Mouse (Mus musculus) embryonic fibroblast, embryonic 13.5 days (primary cell): ENCODE measurements around the gene Dgcr8.

Source experiments
- CTCF ChIP-seq: IDR thresholded peaks from 2 replicates; pipeline ENCODE4 v1.5.1; 2011; ENCODE audit warnings: mild to moderate bottlenecking, control low read depth, low read length, moderate library complexity, borderline replicate concordance; ENCODE audit not compliant: insufficient read depth
- POLR2A ChIP-seq: IDR thresholded peaks from 2 replicates; pipeline ENCODE4 v1.6.1; 2011; ENCODE audit warnings: low read depth, mild to moderate bottlenecking, control low read depth, low read length, moderate library complexity

DNA sequence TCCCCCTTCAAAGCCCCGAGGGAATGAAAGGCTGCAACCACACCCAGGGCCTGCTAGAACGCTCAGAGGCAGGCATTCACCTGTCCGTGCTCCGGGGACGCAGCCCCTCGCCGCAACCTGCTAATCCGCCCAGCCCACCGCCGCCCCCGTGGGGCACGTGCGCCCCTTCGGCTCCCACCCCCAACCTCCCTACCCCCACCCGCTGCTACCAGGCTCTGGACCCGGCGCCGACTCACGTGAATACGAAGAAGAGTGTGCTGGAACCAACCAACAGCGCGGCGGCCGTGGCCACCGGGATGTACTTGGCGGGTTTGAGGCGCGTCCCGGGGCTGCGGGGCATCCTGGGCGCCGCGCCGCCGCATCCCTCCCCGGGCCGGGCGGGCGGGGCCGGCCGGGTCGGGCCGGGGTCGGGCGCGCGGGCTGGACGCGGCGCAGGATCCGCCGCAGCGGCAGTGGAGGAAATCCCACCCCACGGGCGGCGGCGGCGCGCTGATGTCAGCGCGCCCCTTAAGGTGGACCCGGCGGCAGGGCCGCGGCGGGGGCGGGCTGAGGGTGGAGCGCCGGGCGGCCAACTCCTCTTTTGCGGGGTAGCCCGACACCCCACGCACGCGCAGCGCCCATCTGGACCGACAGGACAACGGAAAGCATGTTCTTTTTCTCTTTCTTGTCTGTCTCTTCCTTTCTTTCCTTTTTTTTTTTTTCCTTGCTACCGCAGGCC lies 54.2 kb downstream of the Dgcr8 start, which contains the start of gene Zdhhc8:
- peak; percentile 59 for TF ChIP-seq POLR2A
- no peak for TF ChIP-seq CTCF
